Mouse (Mus musculus) c-Kit-negative CD71-positive TER-119-positive erythroid progenitor cells, embryonic 14.5 days (primary cell): ENCODE measurements around the gene Rab5b.
"Not testable (repeated sequence)": the region's sequence is repeated elsewhere in the genome, so short reads cannot be mapped to it uniquely, and the experiment has no call there.

Experiments used
- DNase-seq: peaks from one replicate; pipeline ENCODE4 v3.0.0-alpha.2; 2013; ENCODE audit warnings: low read depth, low spot score

Rab5b gene

DNA sequence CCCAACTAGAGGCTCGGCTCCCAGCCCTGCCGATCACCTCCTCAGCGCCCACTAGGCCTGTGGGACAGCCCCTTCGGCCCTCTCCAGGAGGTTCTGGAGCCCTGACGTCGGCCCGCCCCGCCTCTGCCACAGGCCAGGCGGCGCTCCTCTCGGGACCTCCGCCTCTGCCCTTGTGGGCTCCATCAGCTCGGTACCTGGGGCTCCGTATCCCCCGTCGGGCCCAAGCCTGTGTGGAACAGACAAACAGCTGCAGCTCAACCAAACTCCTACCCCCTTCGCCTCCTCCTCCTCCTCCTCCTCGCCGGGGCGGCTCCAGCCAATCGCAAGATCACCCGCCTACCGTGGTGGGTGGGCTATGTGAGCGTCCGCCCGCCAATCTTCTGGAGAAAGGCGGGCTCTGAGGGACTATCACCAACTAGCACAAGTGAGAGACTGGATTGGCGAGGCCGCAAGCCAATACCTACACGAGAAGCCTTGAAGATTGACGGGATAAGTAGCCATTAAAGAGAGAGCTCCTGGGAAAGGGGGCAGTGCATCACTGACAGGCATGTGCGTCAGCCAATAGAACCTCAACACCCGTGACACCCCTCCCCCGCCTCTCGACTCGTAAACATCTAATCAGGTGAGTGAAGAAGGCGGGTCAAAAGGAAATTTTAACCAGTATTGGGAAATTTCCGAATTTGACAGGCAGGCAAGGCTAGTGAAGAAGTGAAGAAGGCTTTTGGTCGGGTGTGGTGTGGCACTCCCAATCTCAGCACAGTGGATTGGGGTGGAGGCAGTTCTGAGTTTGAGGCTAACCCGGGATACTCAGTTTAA lies at the start of gene Rab5b:
Gene Rab5b (minus strand): TSS at position 273 of the 816 bp plus-strand sequence.
- DNase-seq = peak; percentile 99

DNA sequence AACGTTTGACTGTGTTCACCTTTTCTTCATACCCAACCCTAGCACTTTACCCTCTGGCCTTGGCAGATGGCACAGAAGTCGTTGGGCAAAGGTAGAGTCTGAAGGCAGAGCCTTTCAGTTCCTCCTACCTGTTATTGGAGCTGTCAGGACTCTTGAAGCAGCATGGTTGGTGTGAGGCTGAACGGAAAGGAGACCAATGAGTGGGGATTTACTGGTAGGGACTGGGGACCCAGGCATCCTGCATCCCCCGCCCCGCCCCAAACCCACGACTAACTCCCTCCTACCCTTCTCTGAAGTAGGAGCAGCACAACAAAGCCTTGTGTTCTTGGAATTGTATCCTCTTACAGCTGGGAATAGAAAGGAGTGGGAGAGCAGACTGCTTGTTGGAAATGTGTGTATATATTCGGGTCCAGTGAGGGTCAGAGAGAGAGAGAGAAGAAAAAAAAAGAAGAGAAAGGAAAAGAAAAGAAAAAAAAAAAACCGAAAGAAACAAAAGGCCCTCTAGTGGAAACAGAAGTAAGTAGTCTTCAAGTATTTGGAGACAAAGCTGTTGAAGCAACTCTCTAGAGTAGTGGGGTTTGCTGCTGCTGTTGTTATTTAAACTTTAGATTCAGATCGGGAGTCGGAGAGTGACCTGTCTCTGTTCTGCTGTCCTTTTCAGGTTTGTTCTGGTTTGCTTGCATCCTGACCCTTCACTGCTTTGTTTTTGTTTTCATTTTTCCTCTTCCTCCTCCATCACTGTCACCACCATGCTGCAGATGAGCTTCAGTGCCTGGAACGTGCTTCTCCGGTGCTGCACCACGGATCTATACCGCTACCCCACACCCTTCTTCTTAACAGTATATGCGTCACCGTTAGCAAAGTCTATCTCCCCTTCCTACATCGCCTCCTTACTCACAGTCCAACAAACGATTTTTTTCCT lies 48.9 kb upstream of the Rab5b start, which contains the start of gene Dgka:
Gene Dgka (minus strand): TSS at position 176 of the 922 bp plus-strand sequence.
- no peak for DNase-seq

DNA sequence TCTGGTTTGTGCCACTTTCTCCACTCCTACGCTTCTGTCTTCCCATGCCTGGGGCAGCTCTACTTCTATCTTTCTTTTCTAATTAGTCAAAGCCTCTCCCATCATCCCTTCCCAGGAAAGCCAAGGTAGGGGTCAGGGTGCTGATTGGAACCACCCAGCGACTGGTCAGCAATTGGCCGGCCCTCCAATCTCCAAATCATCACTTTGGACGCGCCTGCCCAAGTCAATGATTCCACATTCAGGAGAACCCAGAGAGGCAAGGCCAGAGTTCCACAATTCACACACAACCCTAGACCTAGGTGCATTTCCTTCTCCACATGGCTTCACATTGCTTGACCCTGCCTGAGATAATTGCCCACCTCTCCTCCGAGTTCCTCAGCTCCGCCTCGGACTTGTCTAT lies 48.1 kb upstream of the Rab5b start:
- DNase-seq = no peak

- no peak for DNase-seq
These were observed 47.7 kb upstream of the Rab5b start for GRCm38 (mm10) chr10:128743791-128744191.

GRCm38 (mm10) chr10:128743235-128743634 lies 47.2 kb upstream of the Rab5b start:
- no peak for DNase-seq

GRCm38 (mm10) chr10:128742616-128743015 lies 46.6 kb upstream of the Rab5b start:
- DNase-seq = no peak

DNA sequence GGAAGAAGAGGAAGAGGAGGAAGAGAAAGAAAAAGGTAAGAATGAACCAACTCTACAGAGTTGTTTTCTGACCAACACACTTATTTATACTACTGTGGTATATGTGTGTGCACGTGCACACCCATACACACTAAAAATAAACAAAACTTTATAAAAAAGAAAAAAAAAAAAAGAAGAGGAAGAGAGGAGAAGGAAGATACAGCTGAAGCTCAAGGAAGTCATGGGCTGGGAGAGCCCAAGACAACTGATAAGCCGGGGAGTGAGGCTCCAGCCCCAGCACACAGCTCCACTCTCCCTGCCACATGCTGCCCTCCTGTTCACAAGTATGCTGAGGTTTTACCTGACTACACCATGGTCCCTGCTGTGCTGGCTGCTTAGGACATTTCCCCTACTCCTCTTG lies 44.2 kb upstream of the Rab5b start:
- DNase-seq = no peak

- no peak for DNase-seq
These were observed 41.4 kb upstream of the Rab5b start for GRCm38 (mm10) chr10:128737435-128737834.

- no peak for DNase-seq
These were observed 35.9 kb upstream of the Rab5b start for GRCm38 (mm10) chr10:128731992-128732391.

- DNase-seq = peak; percentile 21
These were observed 35.0 kb upstream of the Rab5b start for GRCm38 (mm10) chr10:128731002-128731433.

DNA sequence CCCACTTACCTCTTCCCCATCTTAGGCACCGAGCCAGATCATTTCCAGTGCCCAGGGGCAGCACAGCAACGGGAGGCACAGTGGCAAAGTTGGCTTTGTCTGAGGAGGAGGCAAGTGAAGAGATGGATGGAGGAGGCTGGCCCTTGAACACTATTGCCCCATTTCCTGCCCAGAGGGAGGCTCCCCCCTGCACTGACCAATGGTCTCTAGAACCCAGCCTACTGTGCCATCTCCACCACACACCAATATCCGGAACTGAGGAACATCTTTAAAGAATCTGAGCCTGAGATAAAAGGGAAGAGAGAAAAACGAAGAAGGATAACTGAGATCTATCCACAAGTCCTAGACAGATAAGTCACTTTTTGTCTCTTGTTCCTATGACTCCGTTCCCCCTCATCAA lies 32.0 kb upstream of the Rab5b start:
- DNase-seq = no peak

GRCm38 (mm10) chr10:128725466-128725865 lies 29.4 kb upstream of the Rab5b start:
- not testable (repeated sequence) for DNase-seq

DNA sequence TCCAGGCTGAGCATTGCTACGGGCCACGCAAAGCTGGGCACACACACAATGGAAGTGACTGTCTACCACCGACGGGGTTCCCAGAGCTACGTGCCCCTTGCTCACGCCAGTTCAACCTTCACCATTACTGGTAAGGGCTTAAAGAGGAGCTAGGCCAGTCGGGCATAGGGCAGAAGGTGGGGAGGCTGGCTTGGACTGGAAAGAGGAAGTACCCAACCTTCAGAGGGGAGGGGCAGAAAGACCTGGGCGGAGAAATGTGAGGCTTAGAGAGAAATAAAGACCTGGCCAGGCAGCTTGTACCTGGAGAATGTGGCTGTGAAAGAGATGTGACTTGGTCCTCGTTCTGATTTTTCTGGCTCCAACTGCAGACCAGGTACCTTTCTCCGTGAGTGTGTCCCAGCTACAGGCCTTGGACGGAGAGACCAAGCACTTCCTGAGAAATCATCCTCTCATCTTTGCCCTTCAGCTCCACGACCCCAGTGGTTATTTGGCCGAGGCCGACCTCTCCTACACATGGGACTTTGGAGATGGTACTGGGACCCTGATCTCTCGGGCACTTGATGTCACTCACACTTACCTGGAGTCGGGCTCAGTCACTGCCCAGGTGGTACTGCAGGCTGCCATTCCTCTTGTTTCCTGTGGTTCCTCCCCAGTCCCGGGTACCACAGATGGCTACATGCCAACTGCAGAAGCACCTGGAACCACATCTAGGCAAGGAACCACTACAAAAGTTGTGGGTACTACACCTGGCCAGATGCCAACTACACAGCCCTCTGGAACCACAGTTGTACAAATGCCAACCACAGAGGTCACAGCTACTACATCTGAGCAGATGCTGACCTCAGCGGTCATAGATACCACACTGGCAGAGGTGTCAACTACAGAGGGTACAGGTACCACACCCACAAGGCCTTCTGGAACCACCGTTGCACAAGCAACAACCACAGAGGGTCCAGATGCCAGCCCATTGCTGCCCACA lies 19.8 kb upstream of the Rab5b start:
- DNase-seq = no peak

- DNase-seq = not testable (repeated sequence)
These were observed 15.3 kb upstream of the Rab5b start for GRCm38 (mm10) chr10:128711318-128711717.

DNA sequence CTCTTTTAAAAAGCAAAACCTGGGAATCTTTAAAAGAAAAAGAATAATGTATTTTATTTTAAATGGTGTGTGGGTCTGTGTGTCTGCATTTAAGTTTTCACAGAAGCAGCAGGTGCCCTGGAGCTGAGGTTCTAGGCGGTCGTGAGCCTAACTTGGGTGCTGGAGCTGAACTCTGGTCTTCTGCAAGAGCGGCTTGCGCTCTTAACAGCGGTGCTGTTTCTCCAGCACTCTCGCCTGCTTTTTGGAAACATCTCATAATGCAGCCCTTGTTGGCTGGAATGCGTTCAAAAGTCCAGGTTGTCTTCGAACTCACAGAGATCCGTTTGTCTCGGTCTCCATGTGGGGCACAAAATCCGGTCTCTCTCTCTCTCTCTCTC lies 9.2 kb upstream of the Rab5b start:
- DNase-seq = no peak

GRCm38 (mm10) chr10:128704491-128705316 lies 8.6 kb upstream of the Rab5b start, which contains the start of gene Cdk2:
Gene Cdk2 (minus strand): TSS chr10:128705031.
- DNase-seq = peak; percentile 82

- DNase-seq = no peak
These were observed 7.8 kb upstream of the Rab5b start, which contains the start of gene Pmel for GRCm38 (mm10) chr10:128703895-128704294. Gene Pmel (plus strand): TSS chr10:128704195.

GRCm38 (mm10) chr10:128702328-128703007 lies 6.4 kb upstream of the Rab5b start:
- no peak for DNase-seq

DNA sequence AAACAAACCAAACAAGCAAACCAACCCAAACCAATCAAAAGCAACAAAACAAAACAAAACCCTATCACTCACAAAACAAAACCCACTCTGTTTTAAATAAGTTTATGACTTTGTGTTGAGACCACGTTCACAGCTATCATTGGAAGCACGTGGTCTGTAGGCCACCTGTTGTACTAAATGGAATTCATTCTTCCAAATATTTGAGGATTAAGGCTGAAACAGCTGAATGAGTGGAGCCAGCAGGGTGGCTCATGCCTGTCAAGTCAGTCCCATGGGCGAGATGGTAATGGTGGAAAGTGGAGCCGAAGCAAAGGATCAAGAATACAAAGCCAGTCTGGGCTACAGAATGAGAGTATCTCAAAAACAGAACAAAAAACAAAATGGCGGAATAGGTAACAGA lies 4.6 kb upstream of the Rab5b start:
- no peak for DNase-seq

DNA sequence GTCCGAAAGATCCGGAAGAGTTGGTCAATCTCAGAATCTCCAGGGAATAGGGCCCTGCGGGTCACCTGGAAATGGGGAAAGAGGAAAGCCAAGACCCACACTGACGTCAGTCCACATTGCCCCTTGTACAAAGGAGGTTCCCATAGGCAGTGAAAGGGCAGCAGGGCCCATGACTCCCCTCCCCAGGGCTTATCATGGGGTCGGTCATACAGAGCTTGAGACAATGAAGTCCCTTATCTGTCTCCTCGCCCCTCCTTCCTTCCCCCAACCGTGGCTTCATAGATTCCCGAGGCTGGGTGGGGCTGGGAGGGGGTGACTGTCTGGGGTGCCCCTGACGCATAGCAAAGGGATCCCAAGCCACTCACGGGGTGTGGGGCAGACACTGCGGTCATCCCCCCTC lies 3.5 kb upstream of the Rab5b start:
- DNase-seq = no peak
